Mouse (Mus musculus): ENCODE data around the gene Hs6st2.

DNA sequence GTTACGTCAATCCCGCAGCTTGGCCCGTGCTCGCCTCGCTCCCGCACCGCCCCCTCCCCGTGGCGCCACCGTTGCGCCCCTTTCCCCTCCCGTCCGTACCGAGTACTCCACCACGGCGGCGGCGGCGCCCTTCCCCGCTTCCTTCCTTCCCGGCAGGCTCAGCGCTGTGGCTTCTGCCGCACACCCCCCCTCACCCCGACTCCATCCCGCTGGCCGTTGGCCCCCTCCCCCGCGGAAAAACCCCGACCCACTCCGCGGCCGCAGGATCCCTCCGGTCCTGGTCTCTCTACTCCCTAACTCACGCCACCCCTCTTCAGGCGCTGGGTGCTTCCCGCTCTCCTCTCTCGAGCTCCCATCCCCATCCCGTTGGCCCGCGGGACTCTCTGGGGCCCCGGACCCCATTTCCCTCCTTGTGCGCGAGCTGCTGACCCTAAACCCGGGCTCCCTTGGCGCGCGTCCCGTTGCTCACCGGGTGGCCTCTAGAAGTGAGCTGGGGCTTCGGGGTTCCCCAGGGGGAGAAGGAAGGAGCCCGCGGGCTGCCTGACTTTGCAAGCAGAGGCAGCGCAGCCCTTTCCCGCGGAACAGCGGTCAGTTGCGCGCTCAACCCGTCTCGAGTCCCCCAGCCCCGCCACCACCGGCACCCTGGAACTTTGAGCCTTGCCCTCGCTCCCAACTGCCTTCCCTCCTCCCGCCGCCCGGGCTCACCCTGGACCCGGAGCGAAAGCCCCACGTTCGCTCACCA lies 1.1 kb downstream of the Hs6st2 start:
- TF ChIP-seq CTCF (IDR thresholded peaks at IDR 0.05; ENCODE audit: control insufficient read depth, insufficient read depth, insufficient replicate concordance, low read depth, low read length) (no peak), POLR2A (IDR thresholded peaks at IDR 0.05; ENCODE audit: control insufficient read depth, low read depth, low read length) (no peak)

All from testis, adult 2 months (tissue).